Mouse (Mus musculus): ENCODE results near the gene Nhlrc3. TPM values are rescaled to one million over a fixed set of nuclear protein-coding genes. Genes with fewer than 3 reads are reported as not detected.

Gene Nhlrc3
- polyA plus RNA-seq, 2 experiments: 3.3 to 3.5 TPM

- no peak overlapping the region for H3K27ac ChIP-seq
- ATAC-seq (ENCODE audit: insufficient read depth) (no peak), DNase-seq (ENCODE audit: low read depth in 3 of 3, low spot score in 3 of 3) (no peak)
- H3K9me3 ChIP-seq (ENCODE audit: control insufficient read depth, low read length): no peaks in the 10 kb centered on the region
- H3K27me3 ChIP-seq (ENCODE audit: control insufficient read depth, insufficient read depth, low read length): no peaks in the 10 kb centered on the region
- peaks cover 6% of the 10 kb centered on the region for H3K36me3 ChIP-seq (replicated peaks; ENCODE audit: control insufficient read depth, insufficient read depth, low read depth)
- no peak overlapping the region for H3K4me2 ChIP-seq (ENCODE audit: low read depth)
- H3K4me1 ChIP-seq (replicated peaks; ENCODE audit: control insufficient read depth in 2 of 2, insufficient read depth in 2 of 2, low read length in 1 of 2): peaks cover 2% of the 10 kb centered on the region in 2 experiments; a peak in 2 of 4 replicates
- no peak overlapping the region for H3K9ac ChIP-seq (replicated peaks)
- WGBS (ENCODE audit: insufficient replicate concordance): 48% methylated on average over 9 of the region's 9 CpGs
- H3K4me3 ChIP-seq (ENCODE audit: insufficient read depth in 1 of 2, low read depth in 2 of 2, low read length in 2 of 2): no peak overlapping the region
- TF ChIP-seq EP300 (IDR thresholded peaks at IDR 0.05; ENCODE audit: low read depth): no peak
- no peak for TF ChIP-seq CTCF (IDR thresholded peaks at IDR 0.05; ENCODE audit: low read depth)
Observed at GRCm38 (mm10) chr3:53460106-53460505, 3.0 kb downstream of the Nhlrc3 start.

GRCm38 (mm10) chr3:53457750-53458149, 5.4 kb downstream of the Nhlrc3 start:
- 74% methylated on average over 5 of the region's 5 CpGs for WGBS (ENCODE audit: insufficient replicate concordance)
- Histone ChIP-seq H3K4me2 (ENCODE audit: low read depth) (no peak overlapping the region), H3K27ac (no peak overlapping the region), H3K4me3 (ENCODE audit: insufficient read depth in 1 of 2, low read depth in 2 of 2, low read length in 2 of 2) (no peak overlapping the region), H3K9ac (replicated peaks) (no peak overlapping the region), H3K9me3 (ENCODE audit: control insufficient read depth, low read length) (no peaks in the 10 kb centered on the region), H3K36me3 (replicated peaks; ENCODE audit: control insufficient read depth, insufficient read depth, low read depth) (peaks cover 6% of the 10 kb centered on the region), H3K27me3 (ENCODE audit: control insufficient read depth, insufficient read depth, low read length) (no peaks in the 10 kb centered on the region), H3K4me1 (replicated peaks; ENCODE audit: control insufficient read depth in 2 of 2, insufficient read depth in 2 of 2, low read length in 1 of 2) (peaks cover 2% of the 10 kb centered on the region in 2 experiments; a peak in 2 of 4 replicates)
- ATAC-seq (ENCODE audit: insufficient read depth) (no peak), DNase-seq (ENCODE audit: low read depth in 3 of 3, low spot score in 3 of 3) (no peak)
- TF ChIP-seq EP300 (IDR thresholded peaks at IDR 0.05; ENCODE audit: low read depth): no peak
- no peak for TF ChIP-seq CTCF (IDR thresholded peaks at IDR 0.05; ENCODE audit: low read depth)

GRCm38 (mm10) chr3:53454984-53455383, 8.1 kb downstream of the Nhlrc3 start:
- Histone ChIP-seq H3K9ac (replicated peaks) (no peak overlapping the region), H3K4me3 (ENCODE audit: insufficient read depth in 1 of 2, low read depth in 2 of 2, low read length in 2 of 2) (no peak overlapping the region), H3K27me3 (ENCODE audit: control insufficient read depth, insufficient read depth, low read length) (no peaks in the 10 kb centered on the region), H3K36me3 (replicated peaks; ENCODE audit: control insufficient read depth, insufficient read depth, low read depth) (peaks cover 10% of the 10 kb centered on the region), H3K4me1 (replicated peaks; ENCODE audit: control insufficient read depth in 2 of 2, insufficient read depth in 2 of 2, low read length in 1 of 2) (no peaks in the 10 kb centered on the region), H3K9me3 (ENCODE audit: control insufficient read depth, low read length) (no peaks in the 10 kb centered on the region), H3K27ac (no peak overlapping the region), H3K4me2 (ENCODE audit: low read depth) (no peak overlapping the region)
- DNase-seq (ENCODE audit: low read depth in 3 of 3, low spot score in 3 of 3) (no peak), ATAC-seq (ENCODE audit: insufficient read depth) (no peak)
- 77% methylated on average over 7 of the region's 7 CpGs for WGBS (ENCODE audit: insufficient replicate concordance)
- TF ChIP-seq EP300 (IDR thresholded peaks at IDR 0.05; ENCODE audit: low read depth) (no peak), CTCF (IDR thresholded peaks at IDR 0.05; ENCODE audit: low read depth) (no peak)

GRCm38 (mm10) chr3:53454561-53454960, 8.6 kb downstream of the Nhlrc3 start:
- no peak overlapping the region for H3K27ac ChIP-seq

GRCm38 (mm10) chr3:53454005-53454404, 9.1 kb downstream of the Nhlrc3 start:
- Histone ChIP-seq H3K4me1 (replicated peaks; ENCODE audit: control insufficient read depth in 2 of 2, insufficient read depth in 2 of 2, low read length in 1 of 2) (no peaks in the 10 kb centered on the region), H3K27ac (no peak overlapping the region), H3K9me3 (ENCODE audit: control insufficient read depth, low read length) (no peaks in the 10 kb centered on the region), H3K4me2 (ENCODE audit: low read depth) (no peak overlapping the region), H3K9ac (replicated peaks) (no peak overlapping the region), H3K4me3 (ENCODE audit: insufficient read depth in 1 of 2, low read depth in 2 of 2, low read length in 2 of 2) (no peak overlapping the region), H3K36me3 (replicated peaks; ENCODE audit: control insufficient read depth, insufficient read depth, low read depth) (peaks cover 10% of the 10 kb centered on the region), H3K27me3 (ENCODE audit: control insufficient read depth, insufficient read depth, low read length) (no peaks in the 10 kb centered on the region)
- no peak for ATAC-seq (ENCODE audit: insufficient read depth)
- WGBS (ENCODE audit: insufficient replicate concordance): 73% methylated on average over 6 of the region's 6 CpGs
- no peak for DNase-seq (ENCODE audit: low read depth in 3 of 3, low spot score in 3 of 3)
- TF ChIP-seq EP300 (IDR thresholded peaks at IDR 0.05; ENCODE audit: low read depth) (no peak), CTCF (IDR thresholded peaks at IDR 0.05; ENCODE audit: low read depth) (no peak)

More at GRCm38 (mm10) chr3:53454561-53454960, 8.6 kb downstream of the Nhlrc3 start:
- DNase-seq (ENCODE audit: low read depth in 3 of 3, low spot score in 3 of 3) (no peak), ATAC-seq (ENCODE audit: insufficient read depth) (no peak)
- no peak overlapping the region for H3K9ac ChIP-seq (replicated peaks)
- H3K4me1 ChIP-seq (replicated peaks; ENCODE audit: control insufficient read depth in 2 of 2, insufficient read depth in 2 of 2, low read length in 1 of 2): no peaks in the 10 kb centered on the region
- no peaks in the 10 kb centered on the region for H3K9me3 ChIP-seq (ENCODE audit: control insufficient read depth, low read length)
- no peaks in the 10 kb centered on the region for H3K27me3 ChIP-seq (ENCODE audit: control insufficient read depth, insufficient read depth, low read length)
- no peak overlapping the region for H3K4me2 ChIP-seq (ENCODE audit: low read depth)
- TF ChIP-seq EP300 (IDR thresholded peaks at IDR 0.05; ENCODE audit: low read depth): no peak
- TF ChIP-seq CTCF (IDR thresholded peaks at IDR 0.05; ENCODE audit: low read depth): no peak
- no peak overlapping the region for H3K4me3 ChIP-seq (ENCODE audit: insufficient read depth in 1 of 2, low read depth in 2 of 2, low read length in 2 of 2)
- peaks cover 10% of the 10 kb centered on the region for H3K36me3 ChIP-seq (replicated peaks; ENCODE audit: control insufficient read depth, insufficient read depth, low read depth)
- WGBS (ENCODE audit: insufficient replicate concordance): 77% methylated on average over 6 of the region's 6 CpGs
